ENCODE assay signal across 13 mouse cellular contexts in the genomic region with DNA sequence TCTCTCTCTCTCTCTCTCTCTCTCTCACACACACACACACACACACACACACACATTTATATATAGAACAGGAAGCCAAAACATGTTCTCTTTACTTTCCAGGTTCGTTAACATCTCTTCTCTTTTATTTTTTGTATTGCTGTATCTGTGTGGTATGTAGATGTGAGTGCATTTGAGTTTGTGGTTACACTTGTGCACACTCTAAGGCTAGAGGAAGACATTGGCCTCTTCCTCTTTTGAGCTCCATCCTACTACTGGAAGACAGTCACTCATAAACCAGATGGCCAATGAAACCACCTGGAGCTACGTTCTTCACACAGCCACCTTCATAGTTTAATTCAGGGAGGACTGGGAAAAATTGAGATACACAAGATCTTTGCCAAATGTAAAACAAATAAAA.
"Had no signal": no experiment of that assay in that cellular context is flagged by ENCODE, and none has a peak within 500 bp of the region (broad histone marks: within the 10 kb centered on the region; RNA-seq: fewer than 3 reads in every experiment).

No protein-coding gene starts in this region.

- H3K4me1 ChIP-seq: midbrain, embryonic 12.5 days; midbrain, embryonic 15.5 days had no signal

- H3K27me3 ChIP-seq: liver, embryonic 13.5 days; midbrain, embryonic 12.5 days; midbrain, embryonic 15.5 days had no signal

- H3K27ac ChIP-seq: kidney, postnatal 0 days; layer of hippocampus, adult 2 months; liver, embryonic 13.5 days; midbrain, embryonic 12.5 days; midbrain, embryonic 15.5 days had no signal

- H3K4me3 ChIP-seq: layer of hippocampus, adult 2 months; liver, embryonic 13.5 days; midbrain, embryonic 12.5 days; midbrain, embryonic 15.5 days; myocyte had no signal

- H3K9me3 ChIP-seq: liver, embryonic 13.5 days; midbrain, embryonic 12.5 days; midbrain, embryonic 15.5 days had no signal

- H3K4me2 ChIP-seq: liver, embryonic 13.5 days; midbrain, embryonic 12.5 days; midbrain, embryonic 15.5 days had no signal

- DNase-seq: kidney, postnatal 25 days; layer of hippocampus, adult 9-11 months; liver, embryonic 13.5 days; lung, adult 2 months; lung, postnatal 14 days; lung, postnatal 4 days; thymus, adult 18-20 months; thymus, postnatal 36 days had no signal

- ATAC-seq: midbrain, embryonic 15.5 days had no signal

- H3K36me3 ChIP-seq: liver, embryonic 13.5 days; midbrain, embryonic 12.5 days; midbrain, embryonic 15.5 days had no signal

- H3K9ac ChIP-seq: liver, embryonic 13.5 days; midbrain, embryonic 12.5 days; midbrain, embryonic 15.5 days had no signal
